Mouse (Mus musculus): ENCODE data around the gene Gm49721. TPM values are rescaled to one million over a fixed set of nuclear protein-coding genes. Genes with fewer than 3 reads are reported as not detected.
"Not testable (repeated sequence)": the region's sequence is repeated elsewhere in the genome, so short reads cannot be mapped to it uniquely, and the experiment has no call there.

The Gm49721 gene
- polyA plus RNA-seq, 1 experiment from 2014 or later = 0.37 TPM

- 73% methylated on average over 7 of the region's 12 CpGs for WGBS
- H3K4me3 ChIP-seq (ENCODE audit: low read depth, low read length); H3K27me3 ChIP-seq (ENCODE audit: control insufficient read depth, insufficient read depth, low read length); H3K4me1 ChIP-seq (ENCODE audit: control insufficient read depth, insufficient read depth, low read length); H3K36me3 ChIP-seq (ENCODE audit: control insufficient read depth, insufficient read depth, low read length); DNase-seq (ENCODE audit: low spot score); H3K27ac ChIP-seq (ENCODE audit: low read depth, low read length); H3K9me3 ChIP-seq (ENCODE audit: control insufficient read depth, low read length); H3K9ac ChIP-seq (ENCODE audit: low read length); H3K4me2 ChIP-seq (ENCODE audit: low read depth); ATAC-seq (ENCODE audit: insufficient read depth, low FRiP score, low TSS enrichment): not testable (repeated sequence)
Observed at GRCm38 (mm10) chr17:7001790-7002585, 23.3 kb downstream of the Gm49721 start.

- not testable (repeated sequence) for ATAC-seq (ENCODE audit: insufficient read depth, low FRiP score, low TSS enrichment); H3K9me3 ChIP-seq (ENCODE audit: control insufficient read depth, low read length); H3K27me3 ChIP-seq (ENCODE audit: control insufficient read depth, insufficient read depth, low read length); H3K4me3 ChIP-seq (ENCODE audit: low read depth, low read length); H3K4me1 ChIP-seq (ENCODE audit: control insufficient read depth, insufficient read depth, low read length); H3K27ac ChIP-seq (ENCODE audit: low read depth, low read length); DNase-seq (ENCODE audit: low spot score); H3K4me2 ChIP-seq (ENCODE audit: low read depth); H3K36me3 ChIP-seq (ENCODE audit: control insufficient read depth, insufficient read depth, low read length); H3K9ac ChIP-seq (ENCODE audit: low read length)
- no CpG with 5 or more reads among the region's 3 CpGs for WGBS
Observed at GRCm38 (mm10) chr17:7003392-7003791, 24.7 kb downstream of the Gm49721 start.

GRCm38 (mm10) chr17:7005646-7006045, 26.9 kb downstream of the Gm49721 start:
- H3K4me1 ChIP-seq (ENCODE audit: control insufficient read depth, insufficient read depth, low read length); H3K27me3 ChIP-seq (ENCODE audit: control insufficient read depth, insufficient read depth, low read length); H3K4me3 ChIP-seq (ENCODE audit: low read depth, low read length); ATAC-seq (ENCODE audit: insufficient read depth, low FRiP score, low TSS enrichment); H3K4me2 ChIP-seq (ENCODE audit: low read depth); H3K36me3 ChIP-seq (ENCODE audit: control insufficient read depth, insufficient read depth, low read length); H3K9me3 ChIP-seq (ENCODE audit: control insufficient read depth, low read length); H3K27ac ChIP-seq (ENCODE audit: low read depth, low read length); DNase-seq (ENCODE audit: low spot score); H3K9ac ChIP-seq (ENCODE audit: low read length): not testable (repeated sequence)
- 73% methylated on average over 3 of the region's 4 CpGs for WGBS

GRCm38 (mm10) chr17:7008885-7009284, 30.2 kb downstream of the Gm49721 start:
- H3K9me3 ChIP-seq (ENCODE audit: control insufficient read depth, low read length); H3K4me3 ChIP-seq (ENCODE audit: low read depth, low read length): not testable (repeated sequence)

GRCm38 (mm10) chr17:7009440-7009839, 30.7 kb downstream of the Gm49721 start:
- not testable (repeated sequence) for H3K27ac ChIP-seq (ENCODE audit: low read depth, low read length); H3K27me3 ChIP-seq (ENCODE audit: control insufficient read depth, insufficient read depth, low read length); H3K4me3 ChIP-seq (ENCODE audit: low read depth, low read length); H3K4me1 ChIP-seq (ENCODE audit: control insufficient read depth, insufficient read depth, low read length); H3K36me3 ChIP-seq (ENCODE audit: control insufficient read depth, insufficient read depth, low read length); ATAC-seq (ENCODE audit: insufficient read depth, low FRiP score, low TSS enrichment); H3K9ac ChIP-seq (ENCODE audit: low read length); H3K9me3 ChIP-seq (ENCODE audit: control insufficient read depth, low read length); DNase-seq (ENCODE audit: low spot score); H3K4me2 ChIP-seq (ENCODE audit: low read depth)
- WGBS = no CpG with 5 or more reads among the region's 7 CpGs

More at GRCm38 (mm10) chr17:7008885-7009284, 30.2 kb downstream of the Gm49721 start:
- H3K4me1 ChIP-seq (ENCODE audit: control insufficient read depth, insufficient read depth, low read length); H3K36me3 ChIP-seq (ENCODE audit: control insufficient read depth, insufficient read depth, low read length); ATAC-seq (ENCODE audit: insufficient read depth, low FRiP score, low TSS enrichment); H3K27ac ChIP-seq (ENCODE audit: low read depth, low read length); H3K27me3 ChIP-seq (ENCODE audit: control insufficient read depth, insufficient read depth, low read length); H3K9ac ChIP-seq (ENCODE audit: low read length); DNase-seq (ENCODE audit: low spot score); H3K4me2 ChIP-seq (ENCODE audit: low read depth): not testable (repeated sequence)

GRCm38 (mm10) chr17:7009901-7010300, 31.2 kb downstream of the Gm49721 start:
- H3K36me3 ChIP-seq (ENCODE audit: control insufficient read depth, insufficient read depth, low read length); H3K4me2 ChIP-seq (ENCODE audit: low read depth); H3K4me3 ChIP-seq (ENCODE audit: low read depth, low read length); DNase-seq (ENCODE audit: low spot score); H3K9ac ChIP-seq (ENCODE audit: low read length); H3K27ac ChIP-seq (ENCODE audit: low read depth, low read length); ATAC-seq (ENCODE audit: insufficient read depth, low FRiP score, low TSS enrichment); H3K27me3 ChIP-seq (ENCODE audit: control insufficient read depth, insufficient read depth, low read length); H3K4me1 ChIP-seq (ENCODE audit: control insufficient read depth, insufficient read depth, low read length); H3K9me3 ChIP-seq (ENCODE audit: control insufficient read depth, low read length): not testable (repeated sequence)
- WGBS = 86% methylated on average over 4 of the region's 9 CpGs

- no CpG with 5 or more reads among the region's 1 CpGs for WGBS
- not testable (repeated sequence) for H3K36me3 ChIP-seq (ENCODE audit: control insufficient read depth, insufficient read depth, low read length); H3K4me3 ChIP-seq (ENCODE audit: low read depth, low read length); DNase-seq (ENCODE audit: low spot score); H3K27ac ChIP-seq (ENCODE audit: low read depth, low read length); ATAC-seq (ENCODE audit: insufficient read depth, low FRiP score, low TSS enrichment); H3K4me2 ChIP-seq (ENCODE audit: low read depth); H3K27me3 ChIP-seq (ENCODE audit: control insufficient read depth, insufficient read depth, low read length); H3K4me1 ChIP-seq (ENCODE audit: control insufficient read depth, insufficient read depth, low read length); H3K9me3 ChIP-seq (ENCODE audit: control insufficient read depth, low read length); H3K9ac ChIP-seq (ENCODE audit: low read length)
Observed at GRCm38 (mm10) chr17:7014190-7014589, 35.5 kb downstream of the Gm49721 start.

- ATAC-seq (ENCODE audit: insufficient read depth, low FRiP score, low TSS enrichment) = peak; percentile 71
- H3K9ac ChIP-seq (ENCODE audit: low read length); H3K4me3 ChIP-seq (ENCODE audit: low read depth, low read length); H3K36me3 ChIP-seq (ENCODE audit: control insufficient read depth, insufficient read depth, low read length); DNase-seq (ENCODE audit: low spot score); H3K27ac ChIP-seq (ENCODE audit: low read depth, low read length); H3K9me3 ChIP-seq (ENCODE audit: control insufficient read depth, low read length); H3K4me1 ChIP-seq (ENCODE audit: control insufficient read depth, insufficient read depth, low read length); H3K27me3 ChIP-seq (ENCODE audit: control insufficient read depth, insufficient read depth, low read length); H3K4me2 ChIP-seq (ENCODE audit: low read depth): not testable (repeated sequence)
- WGBS = 2% methylated on average over 5 of the region's 14 CpGs
Observed at GRCm38 (mm10) chr17:7025257-7025656, 46.6 kb downstream of the Gm49721 start, which contains the start of gene Gm1604a. Gene Gm1604a (plus strand): TSS chr17:7025568.

GRCm38 (mm10) chr17:7025764-7026346, 47.2 kb downstream of the Gm49721 start:
- H3K27me3 ChIP-seq (ENCODE audit: control insufficient read depth, insufficient read depth, low read length); H3K36me3 ChIP-seq (ENCODE audit: control insufficient read depth, insufficient read depth, low read length); ATAC-seq (ENCODE audit: insufficient read depth, low FRiP score, low TSS enrichment); H3K27ac ChIP-seq (ENCODE audit: low read depth, low read length); H3K9me3 ChIP-seq (ENCODE audit: control insufficient read depth, low read length); H3K4me3 ChIP-seq (ENCODE audit: low read depth, low read length); H3K4me1 ChIP-seq (ENCODE audit: control insufficient read depth, insufficient read depth, low read length); DNase-seq (ENCODE audit: low spot score); H3K9ac ChIP-seq (ENCODE audit: low read length); H3K4me2 ChIP-seq (ENCODE audit: low read depth): not testable (repeated sequence)
- 79% methylated on average over 3 of the region's 14 CpGs for WGBS
